Mouse (Mus musculus): Measurements from ENCODE around the gene Kifc5b.
"Not testable (repeated sequence)": the region's sequence is repeated elsewhere in the genome, so short reads cannot be mapped to it uniquely, and the experiment has no call there.

Kifc5b gene

GRCm38 (mm10) chr17:26916711-26917482 is at the start of gene Kifc5b:
Kifc5b (plus strand) TSS chr17:26917091.
- DNase-seq (ENCODE audit: low read depth in 2 of 2, low spot score in 2 of 2) = peak; percentile 99 to 100

GRCm38 (mm10) chr17:26868756-26869155 is 48.1 kb upstream of the Kifc5b start:
- no peak for DNase-seq (ENCODE audit: low read depth in 2 of 2, low spot score in 2 of 2)

GRCm38 (mm10) chr17:26872870-26873269 is 44.0 kb upstream of the Kifc5b start:
- DNase-seq (ENCODE audit: low read depth in 2 of 2, low spot score in 2 of 2) = no peak

GRCm38 (mm10) chr17:26873502-26873901 is 43.4 kb upstream of the Kifc5b start:
- DNase-seq (ENCODE audit: low read depth in 2 of 2, low spot score in 2 of 2) = no peak

GRCm38 (mm10) chr17:26874542-26874941 is 42.3 kb upstream of the Kifc5b start:
- DNase-seq (ENCODE audit: low read depth in 2 of 2, low spot score in 2 of 2) = no peak

- no peak for DNase-seq (ENCODE audit: low read depth in 2 of 2, low spot score in 2 of 2)
Observed at GRCm38 (mm10) chr17:26877927-26878326, 39.0 kb upstream of the Kifc5b start.

GRCm38 (mm10) chr17:26879235-26879634 is 37.7 kb upstream of the Kifc5b start:
- no peak for DNase-seq (ENCODE audit: low read depth in 2 of 2, low spot score in 2 of 2)

GRCm38 (mm10) chr17:26882706-26883105 is 34.2 kb upstream of the Kifc5b start:
- DNase-seq (ENCODE audit: low read depth in 2 of 2, low spot score in 2 of 2) = no peak

- no peak for DNase-seq (ENCODE audit: low read depth in 2 of 2, low spot score in 2 of 2)
Observed at GRCm38 (mm10) chr17:26883585-26883984, 33.3 kb upstream of the Kifc5b start.

GRCm38 (mm10) chr17:26884995-26885926 is 31.6 kb upstream of the Kifc5b start:
- peak; percentile 46 to 72 for DNase-seq (ENCODE audit: low read depth in 2 of 2, low spot score in 2 of 2)

- peak; percentile 75 to 82 for DNase-seq (ENCODE audit: low read depth in 2 of 2, low spot score in 2 of 2)
Observed at GRCm38 (mm10) chr17:26886047-26886749, 30.7 kb upstream of the Kifc5b start.

GRCm38 (mm10) chr17:26887926-26888325 is 29.0 kb upstream of the Kifc5b start:
- no peak for DNase-seq (ENCODE audit: low read depth in 2 of 2, low spot score in 2 of 2)

GRCm38 (mm10) chr17:26892635-26893375 is 24.1 kb upstream of the Kifc5b start:
- DNase-seq (ENCODE audit: low read depth in 2 of 2, low spot score in 2 of 2) = no peak

- DNase-seq (ENCODE audit: low read depth in 2 of 2, low spot score in 2 of 2) = no peak
Observed at GRCm38 (mm10) chr17:26893492-26893891, 23.4 kb upstream of the Kifc5b start.

GRCm38 (mm10) chr17:26894342-26894741 is 22.5 kb upstream of the Kifc5b start:
- DNase-seq (ENCODE audit: low read depth in 2 of 2, low spot score in 2 of 2) = no peak

GRCm38 (mm10) chr17:26895578-26895977 is 21.3 kb upstream of the Kifc5b start:
- DNase-seq (ENCODE audit: low read depth in 2 of 2, low spot score in 2 of 2) = peak; percentile 54 to 60

- no peak for DNase-seq (ENCODE audit: low read depth in 2 of 2, low spot score in 2 of 2)
Observed at GRCm38 (mm10) chr17:26900916-26901315, 16.0 kb upstream of the Kifc5b start.

- DNase-seq (ENCODE audit: low read depth in 2 of 2, low spot score in 2 of 2) = no peak
Observed at GRCm38 (mm10) chr17:26904320-26904719, 12.6 kb upstream of the Kifc5b start.

- not testable (repeated sequence) for DNase-seq (ENCODE audit: low read depth in 2 of 2, low spot score in 2 of 2)
Observed at GRCm38 (mm10) chr17:26907506-26907905, 9.4 kb upstream of the Kifc5b start.

- no peak for DNase-seq (ENCODE audit: low read depth in 2 of 2, low spot score in 2 of 2)
Observed at GRCm38 (mm10) chr17:26915248-26915647, 1.6 kb upstream of the Kifc5b start.

GRCm38 (mm10) chr17:26917560-26917959 is 669 bp downstream of the Kifc5b start:
- DNase-seq (ENCODE audit: low read depth in 2 of 2, low spot score in 2 of 2) = peak in 1 of 2 experiments; percentile 12

All from CD8-positive naive resting alpha-beta T cell, adult 2 months (primary cell).